Mouse (Mus musculus): ENCODE data around the gene Iars2.

DNA sequence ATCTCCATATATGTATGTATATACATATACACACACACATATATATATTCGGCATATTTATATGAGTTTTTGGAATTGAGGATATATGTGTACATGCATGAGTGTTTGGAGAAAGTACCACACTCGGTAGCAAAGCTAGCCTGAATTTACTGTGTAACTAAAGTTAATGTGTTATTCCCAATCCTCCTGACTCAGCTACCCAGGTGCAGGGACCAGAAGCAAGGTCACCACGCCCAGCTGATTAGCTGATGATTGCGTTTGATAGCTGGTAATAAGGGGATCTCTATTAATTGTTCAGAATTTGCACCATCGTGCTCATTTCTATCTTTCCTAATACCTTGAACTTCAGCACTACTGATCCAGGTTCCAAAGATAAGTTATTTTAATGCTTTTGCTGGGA, 4.5 kb upstream of the Iars2 start:
- TF ChIP-seq EP300 (IDR thresholded peaks at IDR 0.05; ENCODE audit: insufficient read depth, low read depth, low read length) (no peak), CTCF (IDR thresholded peaks at IDR 0.05) (no peak)
